Mouse (Mus musculus) forebrain, embryonic 13.5 days (tissue): ENCODE measurements around the gene Sh3rf3. TPM values are rescaled to one million over a fixed set of nuclear protein-coding genes. Genes with fewer than 3 reads are reported as not detected.

Experiments used
- ATAC-seq: fragments of 200-750 bp; cut with Nextera tagmentation; 2 replicates; pipeline ENCODE4 v1.8.0; 2017
- H3K27ac ChIP-seq: fragments of 300-500 bp; sonication (generic); 2 replicates; pipeline ENCODE4 v1.5.1; 2015; ENCODE audit warnings: inconsistent platforms, mild to moderate bottlenecking, moderate library complexity
- H3K27me3 ChIP-seq: fragments of 300-500 bp; sonication (generic); 2 replicates; pipeline ENCODE4 v1.6.1; 2015; ENCODE audit warnings: mild to moderate bottlenecking, inconsistent platforms
- H3K36me3 ChIP-seq: fragments of 300-500 bp; sonication (generic); 2 replicates; pipeline ENCODE4 v1.6.1; 2015; ENCODE audit warnings: mild to moderate bottlenecking, inconsistent platforms; ENCODE audit not compliant: poor library complexity, severe bottlenecking
- H3K4me1 ChIP-seq: fragments of 300-500 bp; sonication (generic); 2 replicates; pipeline ENCODE4 v1.6.1; 2015; ENCODE audit warnings: inconsistent platforms
- H3K4me2 ChIP-seq: fragments of 300-500 bp; sonication (generic); 2 replicates; pipeline ENCODE4 v1.6.1; 2015; ENCODE audit warnings: inconsistent platforms, mild to moderate bottlenecking, moderate library complexity
- H3K4me3 ChIP-seq: fragments of 300-500 bp; sonication (generic); 2 replicates; pipeline ENCODE4 v1.5.1; 2015; ENCODE audit warnings: mild to moderate bottlenecking, inconsistent platforms
- H3K9ac ChIP-seq: fragments of 300-500 bp; sonication (generic); 2 replicates; pipeline ENCODE4 v1.6.1; 2015; ENCODE audit warnings: mild to moderate bottlenecking, inconsistent platforms
- H3K9me3 ChIP-seq: fragments of 300-500 bp; sonication (generic); replicated peaks from 2 replicates; pipeline ENCODE4 v1.6.1; 2016; ENCODE audit warnings: inconsistent platforms
- WGBS: fragments of 180-500 bp; shearing (Covaris S2); methylation state at CpG from one replicate; pipeline ENCODE4 v1.1.7; 2015; 5-methylcytosine and 5-hydroxymethylcytosine counted together
- polyA plus RNA-seq: library from polyadenylated mRNA; unstranded; fragments of >200 nt; fragmentation: Nextera tagmentation; extraction: Ambion mirVana; gene quantifications from 2 replicates; pipeline ENCODE4 v1.2.1, GENCODE M21; 2015

The Sh3rf3 gene
- polyA plus RNA-seq, 1 experiment from 2014 or later: 6.1 TPM

DNA sequence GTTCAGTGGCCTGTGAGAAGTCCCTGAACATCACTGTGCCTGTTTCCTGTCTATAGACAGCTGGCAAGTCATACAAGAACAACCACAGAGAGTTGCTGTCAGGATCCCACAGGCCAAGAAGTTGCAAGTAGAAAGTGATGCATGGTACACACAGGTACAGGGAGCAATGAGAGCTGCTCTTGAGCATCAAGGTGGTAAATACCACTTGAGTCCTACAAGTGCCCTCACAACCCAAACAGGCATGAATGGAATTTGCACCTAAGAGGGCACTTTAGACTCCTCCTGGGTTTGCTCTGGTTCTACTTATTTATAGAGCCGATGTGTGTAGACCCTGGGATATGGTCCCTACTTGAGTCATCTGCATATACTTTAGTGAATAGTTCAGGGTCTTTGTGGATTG is 159.0 kb downstream of the Sh3rf3 start:
- Histone ChIP-seq H3K9me3 (no peaks in the 10 kb centered on the region), H3K4me1 (0 out of 2 replicates have a peak, but pooled peaks cover 3% of the 10 kb centered on the region), H3K27ac (no peak overlapping the region), H3K4me3 (no peak overlapping the region), H3K36me3 (no peaks in the 10 kb centered on the region), H3K27me3 (no peaks in the 10 kb centered on the region), H3K9ac (no peak overlapping the region), H3K4me2 (no peak overlapping the region)
- WGBS: 91% methylated on average over 1 of the region's 1 CpGs
- no peak for ATAC-seq

DNA sequence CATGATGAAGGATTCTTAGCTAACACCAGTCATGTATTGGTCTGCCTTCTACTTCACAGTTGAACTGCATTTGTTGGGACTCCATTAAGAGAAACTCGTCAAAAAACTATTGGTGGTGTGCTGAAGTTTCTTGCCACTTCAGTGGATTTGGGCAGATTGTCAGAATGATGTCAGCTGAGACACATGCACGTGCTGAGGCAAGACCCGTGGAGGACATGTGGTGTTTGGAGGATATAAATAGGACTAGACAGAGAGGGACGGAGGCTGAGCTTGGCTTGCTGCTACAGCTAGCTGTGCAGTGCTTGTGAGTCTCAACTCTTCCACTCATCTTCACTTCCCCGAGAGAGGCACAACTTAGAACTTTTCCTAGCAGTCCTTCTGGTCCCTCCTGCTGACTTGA is 161.0 kb downstream of the Sh3rf3 start:
- WGBS: 83% methylated on average over 5 of the region's 5 CpGs

GRCm38 (mm10) chr10:58979320-58979959 is 166.3 kb downstream of the Sh3rf3 start:
- WGBS: 18% methylated on average over 7 of the region's 7 CpGs
- no peaks in the 10 kb centered on the region for H3K27me3 ChIP-seq
- H3K4me3 ChIP-seq: no peak overlapping the region
- no peak overlapping the region for H3K27ac ChIP-seq
- peaks cover 33% of the 10 kb centered on the region for H3K4me1 ChIP-seq
- no peak for ATAC-seq
- H3K4me2 ChIP-seq: no peak overlapping the region
- no peak overlapping the region for H3K9ac ChIP-seq
- no peaks in the 10 kb centered on the region for H3K36me3 ChIP-seq
- H3K9me3 ChIP-seq: no peaks in the 10 kb centered on the region

More for the DNA sequence above, 161.0 kb downstream of the Sh3rf3 start:
- Histone ChIP-seq H3K9me3 (no peaks in the 10 kb centered on the region), H3K4me1 (peaks cover 5% of the 10 kb centered on the region; the same call in 1 of the 2 replicates), H3K4me2 (no peak overlapping the region), H3K27ac (no peak overlapping the region), H3K4me3 (no peak overlapping the region), H3K9ac (no peak overlapping the region), H3K27me3 (no peaks in the 10 kb centered on the region), H3K36me3 (no peaks in the 10 kb centered on the region)
- no peak for ATAC-seq

- WGBS: 59% methylated on average over 9 of the region's 9 CpGs
- Histone ChIP-seq H3K27ac (peak overlapping the region; percentile 67), H3K9me3 (no peaks in the 10 kb centered on the region), H3K4me2 (no peak overlapping the region), H3K4me3 (no peak overlapping the region), H3K9ac (no peak overlapping the region), H3K27me3 (no peaks in the 10 kb centered on the region), H3K4me1 (peaks cover 33% of the 10 kb centered on the region), H3K36me3 (no peaks in the 10 kb centered on the region)
- peak; percentile 16 for ATAC-seq
Measured at GRCm38 (mm10) chr10:58981674-58982329, 168.6 kb downstream of the Sh3rf3 start.

DNA sequence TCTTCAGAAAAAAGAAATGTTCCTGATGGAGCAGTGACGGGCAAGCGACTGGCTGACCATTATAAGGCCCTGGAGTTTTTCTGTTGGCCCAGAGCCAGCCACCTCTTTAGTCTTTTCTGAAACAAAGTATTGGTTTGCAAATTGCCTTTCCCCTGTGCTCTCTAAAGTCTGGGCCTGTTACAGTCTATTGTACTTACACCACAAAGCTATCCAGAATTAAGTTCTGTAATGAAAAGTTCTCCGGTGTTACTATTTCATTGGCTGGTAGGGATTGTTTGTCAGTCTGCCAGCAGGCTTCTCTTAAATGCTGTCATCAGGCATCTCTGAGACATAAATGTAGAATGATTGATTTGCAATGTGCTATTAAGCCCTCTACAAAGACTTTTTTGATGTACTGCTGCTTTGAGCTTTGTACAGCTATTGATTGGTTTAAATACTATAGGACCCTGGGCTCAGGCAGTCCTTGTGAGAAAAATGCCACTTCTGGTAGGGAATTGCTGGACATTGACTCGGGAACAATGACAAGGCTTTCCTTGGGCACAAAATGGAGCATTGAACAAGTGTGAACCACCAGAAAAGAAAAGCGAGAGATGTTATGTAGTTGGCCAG is 169.5 kb downstream of the Sh3rf3 start:
- peak; percentile 79 for ATAC-seq
- Histone ChIP-seq H3K27me3 (no peaks in the 10 kb centered on the region), H3K9ac (no peak overlapping the region), H3K4me1 (peaks cover 33% of the 10 kb centered on the region), H3K9me3 (no peaks in the 10 kb centered on the region), H3K36me3 (no peaks in the 10 kb centered on the region), H3K4me2 (no peak overlapping the region), H3K4me3 (no peak overlapping the region), H3K27ac (peak overlapping the region; percentile 67)
- WGBS: 10% methylated on average over 5 of the region's 5 CpGs

- Histone ChIP-seq H3K36me3 (no peaks in the 10 kb centered on the region), H3K4me3 (no peak overlapping the region), H3K9ac (no peak overlapping the region), H3K27ac (no peak overlapping the region), H3K27me3 (no peaks in the 10 kb centered on the region), H3K4me1 (no peaks in the 10 kb centered on the region), H3K9me3 (no peaks in the 10 kb centered on the region), H3K4me2 (no peak overlapping the region)
- ATAC-seq: peak; percentile 41; the same call in 1 of the 2 replicates
- WGBS: 78% methylated on average over 3 of the region's 3 CpGs
Measured at GRCm38 (mm10) chr10:58991611-58992010, 178.5 kb downstream of the Sh3rf3 start.

GRCm38 (mm10) chr10:58994726-58995125 is 181.6 kb downstream of the Sh3rf3 start:
- Histone ChIP-seq H3K9me3 (no peaks in the 10 kb centered on the region), H3K9ac (no peak overlapping the region), H3K4me2 (no peak overlapping the region), H3K36me3 (no peaks in the 10 kb centered on the region), H3K4me1 (no peaks in the 10 kb centered on the region), H3K27me3 (no peaks in the 10 kb centered on the region), H3K27ac (no peak overlapping the region), H3K4me3 (no peak overlapping the region)
- WGBS: 78% methylated on average over 2 of the region's 2 CpGs
- ATAC-seq: no peak

DNA sequence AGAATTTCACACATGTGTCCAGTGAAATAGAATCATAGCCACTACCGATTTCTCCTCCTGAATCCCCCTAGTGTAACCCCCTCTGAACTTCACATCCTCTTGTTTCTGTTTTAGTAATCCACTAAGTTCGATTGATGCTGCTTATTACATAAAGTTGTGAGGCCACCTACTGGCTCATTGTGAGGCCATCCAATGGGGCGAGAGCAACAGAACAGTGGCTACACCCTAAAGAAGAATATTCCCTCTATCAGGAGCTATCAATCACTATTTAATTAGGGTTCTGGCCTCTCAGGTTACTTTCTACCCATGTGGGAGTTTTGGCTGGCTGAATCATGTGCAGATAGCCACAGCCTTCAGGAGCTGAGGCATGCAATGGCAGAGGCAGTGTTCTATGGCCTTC is 182.0 kb downstream of the Sh3rf3 start:
- no peak overlapping the region for H3K4me3 ChIP-seq
- ATAC-seq: no peak
- H3K9ac ChIP-seq: no peak overlapping the region
- 54% methylated on average over 3 of the region's 3 CpGs for WGBS
- H3K9me3 ChIP-seq: no peaks in the 10 kb centered on the region
- no peaks in the 10 kb centered on the region for H3K36me3 ChIP-seq
- no peak overlapping the region for H3K27ac ChIP-seq
- H3K4me2 ChIP-seq: no peak overlapping the region
- no peaks in the 10 kb centered on the region for H3K27me3 ChIP-seq
- H3K4me1 ChIP-seq: no peaks in the 10 kb centered on the region

DNA sequence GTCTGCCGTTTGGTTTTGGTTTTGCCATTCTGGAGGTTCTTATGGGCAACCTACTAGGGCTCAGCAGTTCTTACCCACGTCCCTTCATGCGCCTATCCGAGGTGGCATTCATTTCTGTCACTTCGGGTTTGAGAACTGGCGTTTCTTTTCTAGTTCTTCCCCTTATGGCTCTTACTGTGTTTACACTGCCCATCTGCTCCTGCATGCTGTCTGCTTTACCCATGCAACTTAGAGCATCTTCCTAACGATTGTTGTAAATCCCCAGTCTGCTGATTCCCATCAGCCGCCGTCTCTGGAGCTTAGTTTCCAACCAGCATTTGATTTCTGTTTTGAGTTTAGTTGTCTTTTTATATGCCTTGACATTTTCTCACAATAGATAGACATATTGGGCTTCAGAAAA is 189.2 kb downstream of the Sh3rf3 start:
- Histone ChIP-seq H3K4me3 (no peak overlapping the region), H3K27me3 (no peaks in the 10 kb centered on the region), H3K9me3 (no peaks in the 10 kb centered on the region), H3K4me1 (no peaks in the 10 kb centered on the region), H3K27ac (no peak overlapping the region), H3K4me2 (no peak overlapping the region), H3K9ac (no peak overlapping the region), H3K36me3 (no peaks in the 10 kb centered on the region)
- peak; percentile 50; the same call in 1 of the 2 replicates for ATAC-seq
- 92% methylated on average over 9 of the region's 9 CpGs for WGBS

DNA sequence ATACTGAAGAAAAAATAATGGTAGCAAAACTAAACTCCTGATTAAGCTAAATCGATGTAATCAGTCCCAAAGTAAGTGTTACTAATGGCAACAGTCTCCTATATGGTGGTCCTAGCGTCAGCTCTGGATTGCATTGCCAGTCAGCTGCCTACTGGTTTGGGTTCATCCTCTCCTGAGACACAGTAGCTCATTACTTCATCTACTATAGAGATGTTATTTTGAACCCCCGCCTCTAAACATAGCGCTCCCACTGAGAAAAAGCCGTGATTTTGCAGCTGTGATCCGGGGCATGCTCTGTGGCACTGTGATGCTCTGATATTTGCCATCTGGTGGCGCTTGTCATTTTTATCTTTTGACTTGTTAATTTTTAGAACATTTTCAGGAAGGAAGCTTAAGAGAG is 198.3 kb downstream of the Sh3rf3 start:
- no peaks in the 10 kb centered on the region for H3K36me3 ChIP-seq
- H3K27ac ChIP-seq: no peak overlapping the region
- H3K9ac ChIP-seq: no peak overlapping the region
- H3K4me2 ChIP-seq: no peak overlapping the region
- H3K4me1 ChIP-seq: peaks cover 4% of the 10 kb centered on the region; the same call in 1 of the 2 replicates
- H3K9me3 ChIP-seq: no peaks in the 10 kb centered on the region
- 90% methylated on average over 7 of the region's 7 CpGs for WGBS
- H3K27me3 ChIP-seq: no peaks in the 10 kb centered on the region
- no peak overlapping the region for H3K4me3 ChIP-seq
- ATAC-seq: no peak

DNA sequence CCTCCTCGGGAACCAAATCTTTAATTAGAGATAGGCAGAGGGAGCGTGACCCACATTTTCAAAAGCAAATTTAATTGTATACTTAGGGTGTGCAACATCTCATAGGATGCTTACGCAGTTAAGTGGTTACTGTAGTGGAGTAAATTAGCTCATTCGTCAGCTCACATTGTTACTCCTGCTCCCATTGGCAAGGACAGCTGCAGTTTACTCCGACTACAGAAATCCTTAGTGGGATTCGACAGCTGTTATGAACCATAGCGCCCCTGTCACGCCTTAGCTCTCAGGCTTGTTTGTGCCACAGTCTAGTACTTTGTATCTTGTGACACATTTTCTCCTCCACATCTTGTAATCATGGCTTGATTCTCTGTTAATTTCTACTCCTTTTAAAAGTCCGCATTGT is 200.5 kb downstream of the Sh3rf3 start:
- peaks cover 4% of the 10 kb centered on the region; the same call in 1 of the 2 replicates for H3K4me1 ChIP-seq
- no peaks in the 10 kb centered on the region for H3K27me3 ChIP-seq
- H3K9ac ChIP-seq: no peak overlapping the region
- no peaks in the 10 kb centered on the region for H3K36me3 ChIP-seq
- H3K4me2 ChIP-seq: no peak overlapping the region
- no peak overlapping the region; the same call in 1 of the 2 replicates for H3K27ac ChIP-seq
- ATAC-seq: peak; percentile 73; the same call in 1 of the 2 replicates
- H3K9me3 ChIP-seq: no peaks in the 10 kb centered on the region
- no peak overlapping the region for H3K4me3 ChIP-seq
- 68% methylated on average over 9 of the region's 9 CpGs for WGBS

- Histone ChIP-seq H3K27me3 (no peaks in the 10 kb centered on the region), H3K27ac (no peak overlapping the region), H3K4me2 (no peak overlapping the region), H3K36me3 (no peaks in the 10 kb centered on the region), H3K4me3 (no peak overlapping the region), H3K4me1 (0 out of 2 replicates have a peak, but pooled peaks cover 3% of the 10 kb centered on the region), H3K9ac (no peak overlapping the region), H3K9me3 (no peaks in the 10 kb centered on the region)
- 57% methylated on average over 3 of the region's 3 CpGs for WGBS
- ATAC-seq: peak; percentile 70
Measured at GRCm38 (mm10) chr10:59019302-59019973, 206.3 kb downstream of the Sh3rf3 start.
